Mouse (Mus musculus): ENCODE measurements around the gene Ovol2.

DNA sequence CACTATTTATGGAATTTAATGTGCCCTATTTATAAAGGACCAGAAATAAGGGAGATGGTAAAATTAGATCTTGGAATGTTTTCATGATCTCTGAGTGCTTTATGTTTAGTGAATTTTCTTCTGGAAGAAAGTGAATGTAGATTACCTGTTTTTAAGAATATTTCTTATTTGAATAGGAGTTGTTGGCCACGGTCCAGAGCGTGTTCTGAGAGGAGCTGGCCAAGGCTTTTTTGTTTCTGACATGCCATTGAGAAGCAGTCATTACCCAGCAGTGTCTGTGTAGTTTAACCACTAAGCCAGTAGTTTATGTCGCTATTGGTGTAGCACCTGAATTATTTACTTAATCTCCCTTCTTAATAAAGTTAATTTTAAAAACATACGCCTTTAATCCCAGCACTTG, 49.8 kb upstream of the Ovol2 start:
- TF ChIP-seq CTCF (IDR thresholded peaks at IDR 0.05; ENCODE audit: low read depth, low read length) = no peak
- no peak for TF ChIP-seq GATA1 (IDR thresholded peaks at IDR 0.05; ENCODE audit: borderline replicate concordance, low read length)
- no peak for TF ChIP-seq TAL1 (conservative IDR thresholded peaks at IDR 0.05; ENCODE audit: low read depth, low read length)
- no peak for TF ChIP-seq POLR2AphosphoS5 (IDR thresholded peaks at IDR 0.05; ENCODE audit: insufficient replicate concordance, low read depth, low read length)
